Mouse (Mus musculus) brain, adult 2 months (tissue): ENCODE results near the gene Wee2.
A peak's percentile ranks its signal among the peaks of the same experiment; 100 is the strongest.

Experiments
- DNase-seq: peaks from one replicate; pipeline ENCODE4 v3.0.0; 2011; ENCODE audit warnings: low read depth, low spot score

Gene Wee2

GRCm38 (mm10) chr6:40438936-40439335 lies at the start of gene Wee2:
Wee2 (plus strand) TSS chr6:40439088.
- DNase-seq: no peak

DNA sequence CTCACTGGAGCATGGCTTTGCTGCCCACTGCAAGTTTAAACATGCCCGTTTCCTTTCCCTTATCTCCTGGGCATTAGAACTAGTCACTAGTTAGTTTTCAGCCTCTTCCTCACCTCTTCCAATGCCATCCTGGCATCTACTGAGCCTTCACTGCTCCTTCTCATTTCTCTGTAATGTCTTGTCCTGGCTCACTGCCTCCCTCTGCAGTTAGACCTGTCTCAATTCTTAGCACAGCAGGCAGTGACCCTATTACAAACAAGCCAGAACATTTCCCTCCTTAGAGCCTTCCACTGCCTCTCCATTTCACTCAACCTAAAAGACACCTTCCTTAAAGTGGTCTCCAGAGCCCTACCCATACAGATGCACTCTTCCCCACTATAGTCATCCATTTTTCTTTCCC lies 47.9 kb upstream of the Wee2 start:
- DNase-seq: peak; percentile 63

DNA sequence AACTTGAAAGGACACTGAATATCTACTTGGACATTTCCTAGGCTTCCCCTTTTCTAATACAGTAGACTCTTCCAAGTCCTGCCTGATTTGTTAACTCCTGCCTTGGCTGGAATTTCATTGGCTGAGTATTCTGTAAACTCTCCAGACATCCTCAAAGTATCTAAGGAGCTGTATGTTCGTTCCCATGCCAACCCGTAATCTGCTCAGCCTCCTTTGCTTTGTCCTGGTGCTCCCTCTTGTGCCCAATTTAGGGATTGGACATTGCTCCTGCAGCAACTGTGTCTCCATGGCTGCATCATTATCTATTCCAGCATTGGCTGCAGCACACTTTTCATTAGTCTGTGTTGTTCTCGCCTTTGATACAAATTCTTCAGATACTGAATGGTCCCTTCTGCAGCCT lies 45.7 kb upstream of the Wee2 start:
- peak; percentile 98 for DNase-seq

GRCm38 (mm10) chr6:40402031-40402430 lies 36.9 kb upstream of the Wee2 start:
- no peak for DNase-seq

GRCm38 (mm10) chr6:40403640-40404285 lies 35.1 kb upstream of the Wee2 start:
- peak; percentile 96 for DNase-seq

GRCm38 (mm10) chr6:40411085-40411484 lies 27.8 kb upstream of the Wee2 start:
- no peak for DNase-seq

GRCm38 (mm10) chr6:40413046-40413445 lies 25.8 kb upstream of the Wee2 start:
- DNase-seq: peak; percentile 91

GRCm38 (mm10) chr6:40413565-40413964 lies 25.3 kb upstream of the Wee2 start:
- no peak for DNase-seq

- DNase-seq: peak; percentile 73
Measured at GRCm38 (mm10) chr6:40415799-40416198, 23.1 kb upstream of the Wee2 start.

DNA sequence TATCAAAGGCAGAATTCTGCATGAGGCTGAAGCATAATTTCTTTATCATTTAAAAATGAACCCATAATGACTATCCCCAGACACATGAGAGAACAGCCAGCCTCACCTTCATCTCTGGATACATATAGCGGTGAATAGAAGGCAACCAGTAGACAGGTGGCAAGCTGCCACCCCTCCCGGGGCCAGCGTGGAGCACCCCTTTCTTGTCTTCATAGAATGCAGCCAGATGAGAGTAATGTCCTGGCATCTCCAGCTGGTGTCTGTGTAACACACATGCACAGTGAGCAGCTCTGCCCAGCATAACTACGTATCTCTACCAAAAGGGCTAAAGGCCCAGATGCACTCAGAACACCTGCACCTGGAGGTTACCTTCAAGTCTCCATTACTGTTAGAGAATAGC lies 20.5 kb upstream of the Wee2 start:
- DNase-seq: no peak

GRCm38 (mm10) chr6:40421099-40421498 lies 17.8 kb upstream of the Wee2 start:
- DNase-seq: peak; percentile 65

DNA sequence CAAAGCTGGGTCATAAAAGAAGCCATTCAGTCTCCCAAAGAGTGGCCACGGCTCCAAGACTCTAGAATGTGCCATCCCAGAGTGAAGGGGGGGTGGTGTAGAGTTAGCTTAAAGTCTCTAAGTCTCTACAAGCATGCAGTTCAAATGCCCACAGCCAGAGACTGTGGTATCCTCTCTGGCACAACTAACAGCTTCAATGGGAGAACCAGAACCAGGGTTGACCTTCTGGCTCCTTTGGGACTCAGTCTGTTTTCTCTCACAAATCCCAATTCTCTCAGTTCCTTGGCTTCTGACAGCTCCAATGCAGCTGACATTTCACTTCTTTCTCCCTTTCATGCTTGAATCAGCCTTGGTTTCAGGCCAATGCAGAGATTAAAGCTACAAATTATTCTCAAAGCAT lies 15.9 kb upstream of the Wee2 start:
- DNase-seq: peak; percentile 54

DNA sequence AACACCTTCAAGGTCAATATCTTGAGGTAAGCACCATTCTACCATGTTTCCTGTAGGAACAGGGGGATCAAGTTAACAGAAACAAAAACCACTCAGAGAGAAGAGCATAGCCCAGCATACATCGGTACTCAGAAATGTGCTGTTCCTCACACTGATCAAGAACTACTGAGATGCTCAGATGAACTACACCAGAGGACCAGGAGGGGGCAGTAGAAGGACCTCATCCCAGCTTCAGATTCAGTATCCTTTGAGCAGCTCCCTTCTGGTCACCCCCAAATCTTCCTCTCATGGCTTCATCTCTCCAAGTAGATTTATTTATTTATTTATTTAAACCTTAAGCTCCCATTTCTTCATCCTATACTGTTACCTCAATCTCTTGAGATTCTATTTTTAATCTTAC lies 15.1 kb upstream of the Wee2 start:
- DNase-seq: peak; percentile 83

- no peak for DNase-seq
Measured at GRCm38 (mm10) chr6:40427441-40427840, 11.4 kb upstream of the Wee2 start.

DNA sequence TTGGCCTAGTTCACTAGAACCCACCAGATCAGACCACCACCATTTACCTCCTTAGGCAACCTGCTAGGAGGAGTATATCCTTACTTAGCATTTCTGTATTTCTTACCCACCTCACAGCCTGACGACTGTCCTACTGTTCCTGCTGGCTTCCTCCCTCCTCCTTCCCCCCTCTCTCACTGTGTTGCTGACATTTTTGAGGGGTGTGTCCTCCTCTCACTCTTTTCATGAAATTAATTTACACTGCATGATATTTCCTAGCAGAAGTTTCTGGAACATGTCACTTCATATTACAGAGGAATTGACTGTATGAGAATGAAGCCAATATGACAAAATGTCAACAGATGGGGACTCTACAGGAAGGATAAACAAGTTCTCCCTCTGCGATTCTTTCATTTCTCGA lies 10.2 kb upstream of the Wee2 start:
- DNase-seq: peak; percentile 79

DNA sequence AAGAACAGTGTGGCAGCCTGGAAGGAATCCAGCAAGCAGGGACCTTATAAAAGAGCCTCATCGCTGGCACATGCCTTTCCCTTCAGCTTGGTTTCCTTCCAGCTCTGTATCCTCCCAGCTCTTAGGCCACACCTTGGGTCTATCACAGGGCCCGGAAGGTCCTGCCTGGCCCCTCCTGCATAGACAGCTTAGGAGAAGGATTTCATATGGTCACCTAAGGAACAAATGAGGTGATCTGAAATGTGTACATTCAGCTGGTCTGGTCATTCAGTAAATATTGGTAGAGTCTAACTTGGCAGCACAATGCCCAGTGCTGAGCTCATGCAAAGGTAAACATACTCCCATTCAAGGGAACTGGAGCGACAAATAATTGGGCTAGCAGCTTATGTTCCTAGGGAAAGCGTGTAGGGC lies 9.4 kb upstream of the Wee2 start:
- peak; percentile 90 for DNase-seq

DNA sequence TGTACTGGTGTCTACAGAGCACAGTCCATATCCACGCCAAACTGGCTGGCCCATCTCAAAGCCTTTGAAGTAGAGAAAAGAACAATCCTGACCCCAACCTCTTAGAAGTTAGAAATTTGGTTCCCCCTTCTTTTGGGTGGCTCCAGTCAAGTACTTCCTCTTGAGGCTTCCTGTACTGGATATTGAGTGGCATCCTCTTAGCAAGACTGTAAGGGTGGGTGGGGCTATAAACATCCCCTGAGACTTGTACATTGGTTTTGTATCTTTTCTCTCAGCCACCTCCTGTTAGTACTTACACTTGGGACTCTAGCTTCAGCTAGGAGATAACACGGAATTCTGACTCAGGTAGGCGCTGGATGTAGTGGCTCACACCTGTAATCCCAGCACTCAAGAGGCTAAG lies 8.6 kb upstream of the Wee2 start:
- no peak for DNase-seq

DNA sequence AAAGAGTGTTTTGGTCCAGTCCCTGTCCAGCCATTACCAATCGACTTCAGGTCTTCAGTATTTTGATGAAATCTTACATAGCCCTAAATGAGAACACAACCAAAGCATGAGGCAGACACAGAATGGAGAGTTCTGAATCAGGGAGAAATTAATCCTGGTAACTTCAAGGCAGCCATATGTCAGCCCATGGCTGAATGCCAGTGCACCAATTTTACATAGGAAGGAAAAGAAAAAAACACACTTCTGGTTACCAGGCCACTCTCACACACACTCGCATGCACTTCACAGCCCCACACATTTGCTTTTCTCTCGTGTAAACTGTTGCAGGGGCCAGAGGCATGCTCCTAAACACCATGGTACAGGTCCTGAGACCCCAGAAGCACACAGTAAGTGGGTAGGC lies 8.0 kb upstream of the Wee2 start:
- DNase-seq: peak; percentile 89

DNA sequence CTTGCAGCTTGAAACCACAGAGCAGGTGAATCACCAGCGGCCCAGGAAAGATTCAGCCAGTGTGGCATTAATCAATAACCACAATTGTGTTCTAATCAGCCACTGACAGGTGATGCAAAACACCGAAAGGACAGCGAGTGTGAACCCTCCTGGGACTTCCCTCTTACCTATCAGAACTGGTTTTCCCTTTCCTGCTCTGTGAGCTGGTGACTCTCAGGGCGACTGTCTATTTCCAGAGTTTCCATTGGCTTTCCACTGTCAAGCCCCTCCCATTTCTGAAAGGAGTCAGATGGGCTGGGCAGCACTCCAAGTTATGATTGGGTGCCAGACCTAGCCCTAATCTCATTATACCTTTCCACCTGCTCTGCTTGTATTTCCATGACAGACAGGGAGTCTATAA lies 7.5 kb upstream of the Wee2 start:
- peak; percentile 93 for DNase-seq

DNA sequence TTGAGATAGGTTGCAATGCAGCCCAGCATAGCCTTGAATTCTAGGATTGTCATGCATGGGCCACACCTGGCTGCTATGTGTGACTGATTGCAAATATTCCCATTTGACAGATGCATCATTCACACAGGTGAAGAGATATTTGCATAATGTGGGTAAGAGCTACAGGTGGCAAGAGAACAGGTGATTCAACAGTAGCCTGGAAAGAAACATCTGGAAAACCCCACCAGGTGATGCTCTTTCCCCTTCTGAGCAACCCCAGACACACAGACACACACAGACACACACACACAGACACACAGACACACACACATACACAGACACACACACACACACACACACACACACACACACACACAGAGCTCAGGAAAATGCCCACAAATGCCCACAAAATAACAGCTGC lies 7.1 kb upstream of the Wee2 start:
- no peak for DNase-seq

DNA sequence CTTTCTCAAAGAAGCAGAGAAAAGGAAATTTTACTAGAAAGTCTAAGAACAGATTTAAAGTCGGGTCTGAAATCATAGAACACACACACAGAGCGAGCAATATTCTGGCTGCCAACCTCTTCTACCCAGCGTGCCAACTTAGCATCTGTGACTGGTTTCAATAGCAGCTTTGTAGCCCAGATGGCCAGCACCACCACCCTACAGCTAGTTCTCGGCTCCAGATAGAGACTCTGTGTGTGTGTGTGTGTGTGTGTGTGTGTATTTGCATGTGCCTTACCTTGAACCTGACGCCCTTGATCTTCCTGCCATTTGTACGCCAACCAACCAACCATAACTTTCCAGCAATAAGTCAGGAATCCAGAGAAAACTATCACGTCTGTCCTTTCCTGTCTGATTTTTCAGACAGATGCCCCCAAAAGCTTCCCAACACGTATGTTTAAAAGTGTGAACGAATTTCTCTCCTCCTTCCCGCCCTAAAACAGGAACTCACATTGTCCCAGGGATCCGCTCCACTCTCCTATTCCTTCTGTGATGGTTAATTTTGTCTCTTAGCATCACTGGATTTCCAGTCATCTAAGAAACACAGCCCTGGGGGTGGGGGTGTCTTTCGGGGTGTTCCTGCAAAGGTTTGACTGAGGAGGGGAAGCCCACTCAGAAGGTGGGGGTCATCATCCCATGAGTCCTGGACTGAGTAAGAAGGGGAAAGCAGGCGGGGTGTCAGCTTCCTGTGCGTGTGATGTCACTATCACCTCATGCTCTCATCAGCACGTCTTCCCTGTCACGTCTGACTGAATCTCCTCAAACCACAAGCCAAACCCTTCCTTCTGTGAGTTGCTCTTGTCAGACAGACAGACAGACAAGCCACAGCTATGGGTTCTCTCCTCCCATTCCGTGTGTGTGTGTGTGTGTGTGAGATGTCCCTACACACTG lies 6.3 kb upstream of the Wee2 start:
- peak; percentile 98 for DNase-seq

- DNase-seq: no peak
Measured at GRCm38 (mm10) chr6:40434697-40435096, 4.2 kb upstream of the Wee2 start.
